In genomic region chr17:51304964-51305363, GRCm38 (mm10) we compare ENCODE assay signal across 9 mouse cellular contexts.
DNase-seq lines count a peak whose midpoint lies in the region; ATAC-seq and TF ChIP-seq lines count a peak whose summit lies in the region.
"Had no signal": no experiment of that assay in that cellular context is flagged by ENCODE, and none has a peak within 500 bp of the region (broad histone marks: within the 10 kb centered on the region; RNA-seq: fewer than 3 reads in every experiment).

No protein-coding gene starts in this region.

- no peak overlapping the region for H3K9ac ChIP-seq in heart, embryonic 11.5 days (ENCODE audit: low read depth, low read length)
- H3K9ac ChIP-seq in liver, embryonic 14.5 days (replicated peaks) = no peak overlapping the region

- H3K9me3 ChIP-seq in heart, embryonic 11.5 days (replicated peaks; ENCODE audit: control insufficient read depth, low read length) = no peaks in the 10 kb centered on the region
- no peaks in the 10 kb centered on the region for H3K9me3 ChIP-seq in liver, embryonic 14.5 days (ENCODE audit: control insufficient read depth, low read length)

- H3K4me1 ChIP-seq in heart, embryonic 11.5 days (ENCODE audit: control insufficient read depth, insufficient read depth, low read length) = no peaks in the 10 kb centered on the region
- no peaks in the 10 kb centered on the region for H3K4me1 ChIP-seq in liver, embryonic 14.5 days (replicated peaks; ENCODE audit: control insufficient read depth in 2 of 2, insufficient read depth in 2 of 2, low read length in 1 of 2)

- H3K27me3 ChIP-seq in heart, embryonic 11.5 days (ENCODE audit: control insufficient read depth, insufficient read depth, low read length) = no peaks in the 10 kb centered on the region
- H3K27me3 ChIP-seq in liver, embryonic 14.5 days (ENCODE audit: control insufficient read depth, insufficient read depth, low read length) = no peaks in the 10 kb centered on the region

- TF ChIP-seq CTCF in liver, embryonic 14.5 days (IDR thresholded peaks at IDR 0.05; ENCODE audit: low read depth) = no peak

- peak overlapping the region; percentile 11; the same call in 1 of the 2 replicates for H3K4me2 ChIP-seq in heart, embryonic 11.5 days
- H3K4me2 ChIP-seq in liver, embryonic 14.5 days (ENCODE audit: low read depth) = no peak overlapping the region

- no peak for DNase-seq in heart, postnatal 25 days (ENCODE audit: low spot score)
- DNase-seq in ovary, postnatal 36 days (ENCODE audit: low spot score) = peak; percentile 4
- DNase-seq in ovary, postnatal 14 days (ENCODE audit: low spot score) = no peak
- DNase-seq in liver, embryonic 14.5 days (ENCODE audit: low read depth in 3 of 3, low spot score in 3 of 3) = peak in 1 of 3 experiments; percentile 20
- DNase-seq in testis, postnatal 14 days (ENCODE audit: low spot score) = peak; percentile 12
- DNase-seq in layer of hippocampus, adult 9-11 months = no peak
- DNase-seq in thymus, adult 18-20 months = no peak

- TF ChIP-seq EP300 in liver, embryonic 14.5 days (IDR thresholded peaks at IDR 0.05; ENCODE audit: low read depth) = no peak

- no peaks in the 10 kb centered on the region for H3K36me3 ChIP-seq in heart, embryonic 11.5 days (ENCODE audit: control insufficient read depth, insufficient read depth, low read length)
- no peaks in the 10 kb centered on the region for H3K36me3 ChIP-seq in liver, embryonic 14.5 days (replicated peaks; ENCODE audit: control insufficient read depth, insufficient read depth, low read depth)

- peak; percentile 72; the same call in 1 of the 2 replicates for ATAC-seq in heart, embryonic 11.5 days (replicated peaks; ENCODE audit: insufficient number of reproducible peaks, low FRiP score, low TSS enrichment)
- peak; percentile 84 for ATAC-seq in liver, embryonic 14.5 days (ENCODE audit: insufficient read depth)

- 50% methylated on average over 14 of the region's 14 CpGs for WGBS in heart, embryonic 11.5 days (ENCODE audit: insufficient replicate concordance)
- 52% methylated on average over 14 of the region's 14 CpGs for WGBS in liver, embryonic 14.5 days (ENCODE audit: insufficient replicate concordance)

- intact Hi-C loops in heart, postnatal 25 days (cut with DNase I) = no loop called here

- no peak overlapping the region for H3K4me3 ChIP-seq in heart, embryonic 11.5 days (ENCODE audit: low read depth, low read length)
- no peak overlapping the region for H3K4me3 ChIP-seq in liver, embryonic 14.5 days (ENCODE audit: insufficient read depth in 1 of 2, low read depth in 2 of 2, low read length in 2 of 2)
- H3K4me3 ChIP-seq: layer of hippocampus, adult 2 months had no signal

- H3K27ac ChIP-seq in heart, embryonic 11.5 days (ENCODE audit: low read depth, low read length) = no peak overlapping the region
- no peak overlapping the region for H3K27ac ChIP-seq in liver, embryonic 14.5 days
- H3K27ac ChIP-seq: layer of hippocampus, adult 2 months had no signal

Comparison
In these comparisons a context has a peak if more than half of its experiments do, and no peak if none do; other contexts are left out.
1. DNase-seq: peak in ovary, postnatal 36 days (single experiment) and testis, postnatal 14 days (single experiment); none in heart, postnatal 25 days (single experiment), ovary, postnatal 14 days (single experiment), layer of hippocampus, adult 9-11 months (single experiment) and thymus, adult 18-20 months (0 of 2).